In the genomic region with DNA sequence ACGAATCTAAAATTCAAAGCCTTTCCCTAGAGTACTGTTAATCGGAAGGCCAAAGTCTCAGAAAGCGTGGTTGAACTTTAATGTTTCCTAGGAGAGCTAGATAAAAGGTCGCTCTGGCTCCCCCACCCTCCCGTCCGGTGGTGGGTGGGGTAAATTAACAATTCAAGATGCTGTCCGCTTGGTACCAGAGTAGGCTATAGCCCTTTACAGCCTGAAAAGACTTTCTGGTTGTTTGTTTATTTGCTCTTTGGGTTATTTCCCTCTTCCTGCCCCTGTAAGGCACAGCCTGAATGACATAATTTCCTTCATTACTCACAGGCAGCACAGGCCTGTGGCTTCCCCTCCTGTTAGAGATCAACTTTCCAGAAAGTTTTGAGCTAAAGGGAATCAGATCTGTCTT, we compare ENCODE assay signal across 8 mouse cellular contexts. TPM values are rescaled to one million over a fixed set of nuclear protein-coding genes. Genes with fewer than 3 reads are reported as not detected.
DNase-seq lines count a peak whose midpoint lies in the region; ATAC-seq and TF ChIP-seq lines count a peak whose summit lies in the region.
"Had no signal": no experiment of that assay in that cellular context is flagged by ENCODE, and none has a peak within 500 bp of the region (broad histone marks: within the 10 kb centered on the region; RNA-seq: fewer than 3 reads in every experiment).

No protein-coding gene starts in this region.

- peak overlapping the region; percentile 67 for H3K27ac ChIP-seq in embryonic fibroblast, embryonic 13.5 days (ENCODE audit: insufficient read depth, low read length)
- H3K27ac ChIP-seq in hindbrain, embryonic 12.5 days = no peak overlapping the region
- no peak overlapping the region for H3K27ac ChIP-seq in forebrain, embryonic 11.5 days (ENCODE audit: low read depth, low read length)

- TF ChIP-seq CTCF in embryonic fibroblast, embryonic 13.5 days (IDR thresholded peaks at IDR 0.05; ENCODE audit: borderline replicate concordance, insufficient read depth, low read length) = no peak

- H3K4me3 ChIP-seq in embryonic fibroblast, embryonic 13.5 days (ENCODE audit: insufficient read depth, low read length) = no peak overlapping the region
- no peak overlapping the region for H3K4me3 ChIP-seq in hindbrain, embryonic 12.5 days
- H3K4me3 ChIP-seq in forebrain, embryonic 11.5 days (ENCODE audit: low read depth, low read length) = no peak overlapping the region

- H3K4me1 ChIP-seq in embryonic fibroblast, embryonic 13.5 days (ENCODE audit: control insufficient read depth, insufficient read depth, low read length) = no peaks in the 10 kb centered on the region
- no peaks in the 10 kb centered on the region for H3K4me1 ChIP-seq in hindbrain, embryonic 12.5 days
- H3K4me1 ChIP-seq in forebrain, embryonic 11.5 days (replicated peaks; ENCODE audit: control insufficient read depth, insufficient read depth, low read length) = no peaks in the 10 kb centered on the region

- ATAC-seq in hindbrain, embryonic 12.5 days (ENCODE audit: low FRiP score) = no peak
- ATAC-seq in forebrain, embryonic 11.5 days (replicated peaks; ENCODE audit: low FRiP score) = no peak

- DNase-seq in NIH3T3 (ENCODE audit: low read depth) = peak; percentile 51
- peak; percentile 61 for DNase-seq in kidney, adult 18-20 months
- peak; percentile 44 for DNase-seq in lung, postnatal 36 days
- DNase-seq in spleen, adult 18-20 months = no peak
- no peak for DNase-seq in forebrain, embryonic 11.5 days (ENCODE audit: low spot score)
- DNase-seq: thymus, postnatal 14 days had no signal

- no peaks in the 10 kb centered on the region for H3K9me3 ChIP-seq in hindbrain, embryonic 12.5 days (replicated peaks)
- H3K9me3 ChIP-seq in forebrain, embryonic 11.5 days (ENCODE audit: control insufficient read depth, low read length) = no peaks in the 10 kb centered on the region

- no peak overlapping the region for H3K9ac ChIP-seq in hindbrain, embryonic 12.5 days
- no peak overlapping the region for H3K9ac ChIP-seq in forebrain, embryonic 11.5 days (ENCODE audit: low read length)

- no peak overlapping the region for H3K4me2 ChIP-seq in hindbrain, embryonic 12.5 days (replicated peaks)
- H3K4me2 ChIP-seq in forebrain, embryonic 11.5 days (ENCODE audit: low read depth, low read length, severe bottlenecking) = no peak overlapping the region

- H3K36me3 ChIP-seq in hindbrain, embryonic 12.5 days = no peaks in the 10 kb centered on the region
- no peaks in the 10 kb centered on the region for H3K36me3 ChIP-seq in forebrain, embryonic 11.5 days (ENCODE audit: control insufficient read depth, insufficient read depth, low read length)

- TF ChIP-seq POLR2A in embryonic fibroblast, embryonic 13.5 days (IDR thresholded peaks at IDR 0.05; ENCODE audit: low read depth, low read length) = no peak

- 60% methylated on average over 7 of the region's 7 CpGs for WGBS in hindbrain, embryonic 12.5 days
- WGBS in forebrain, embryonic 11.5 days = 73% methylated on average over 7 of the region's 7 CpGs

- H3K27me3 ChIP-seq in hindbrain, embryonic 12.5 days = no peaks in the 10 kb centered on the region
- no peaks in the 10 kb centered on the region for H3K27me3 ChIP-seq in forebrain, embryonic 11.5 days (ENCODE audit: control insufficient read depth, insufficient read depth, low read length)

RNA-seq across cellular contexts. Expression of gene Swap70, which starts 31.6 kb away (rescaled TPM):
- polyA plus RNA-seq in embryonic fibroblast, embryonic 13.5 days (2011; ENCODE audit: insufficient read length, low read depth, missing spikeins) = 47.3 and 50.1 TPM in 2 replicates
- 20.7 and 23.3 TPM in 2 replicates for polyA plus RNA-seq in hindbrain, embryonic 12.5 days (2016; fragmentation: Nextera tagmentation; extraction: Ambion mirVana)
- 22.7 and 26.5 TPM in 2 replicates for polyA plus RNA-seq in forebrain, embryonic 11.5 days (2014; fragmentation: Nextera tagmentation; extraction: Ambion mirVana)

Comparison
In these comparisons a context has a peak if more than half of its experiments do, and no peak if none do; other contexts are left out.
1. DNase-seq: peak in NIH3T3 (single experiment), kidney, adult 18-20 months (single experiment) and lung, postnatal 36 days (single experiment); none in spleen, adult 18-20 months (0 of 2) and forebrain, embryonic 11.5 days (single experiment).